Mouse (Mus musculus): ENCODE data around the gene Ifi35. TPM values are rescaled to one million over a fixed set of nuclear protein-coding genes. Genes with fewer than 3 reads are reported as not detected.

Ifi35 gene
- total RNA-seq, 2 experiments from 2014 or later = 7.0 to 7.2 TPM

DNA sequence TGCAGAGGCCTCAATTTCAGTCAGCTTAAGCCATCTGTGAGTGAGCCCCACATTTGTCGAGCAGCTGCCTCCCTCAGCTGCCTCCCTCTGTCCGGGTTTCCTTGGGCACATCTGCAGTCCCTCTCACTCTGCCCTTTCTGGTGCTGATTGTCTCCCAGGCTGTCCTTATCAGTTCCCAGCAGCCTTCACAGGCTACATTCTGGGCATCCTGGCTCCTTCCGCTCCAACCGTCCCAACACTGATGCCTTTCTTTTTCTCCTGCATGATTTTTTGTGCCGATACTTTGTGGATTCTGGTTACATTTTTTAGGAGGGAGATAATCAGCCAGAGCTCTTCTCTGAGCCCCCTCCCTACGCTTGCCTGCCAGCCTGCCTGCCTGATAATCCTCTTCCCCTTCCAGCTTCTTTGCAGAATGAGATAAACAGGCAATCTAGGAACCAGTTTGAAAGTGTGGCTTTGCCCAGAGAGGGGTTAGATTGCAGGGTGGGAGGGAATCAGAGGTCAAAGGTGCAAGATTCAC is 37.4 kb downstream of the Ifi35 start:
- intact Hi-C loops (cut with DNase I; ENCODE audit: low total_unique reads) = no loop called here
- DNase-seq = no peak

DNA sequence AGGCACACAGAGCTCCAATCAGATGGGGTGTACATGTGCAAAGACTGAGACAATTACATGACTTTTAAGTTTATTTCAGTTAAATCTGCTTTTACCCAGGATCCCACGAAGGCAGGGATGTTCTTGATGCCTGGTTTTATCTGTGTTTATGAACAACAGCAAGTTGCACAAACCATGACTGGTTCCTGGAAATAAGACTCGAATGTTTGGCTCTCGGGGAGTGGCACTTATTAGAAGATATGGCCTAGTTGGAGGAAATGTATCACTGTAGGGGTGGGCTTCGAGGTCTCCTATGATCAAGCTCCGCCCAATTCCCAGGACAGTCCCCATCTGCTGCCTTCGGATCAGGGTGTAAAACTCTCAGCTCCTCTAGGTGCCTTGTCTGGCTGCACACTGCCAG is 37.9 kb downstream of the Ifi35 start:
- intact Hi-C loops (cut with DNase I; ENCODE audit: low total_unique reads) = no loop called here
- no peak for DNase-seq

DNA sequence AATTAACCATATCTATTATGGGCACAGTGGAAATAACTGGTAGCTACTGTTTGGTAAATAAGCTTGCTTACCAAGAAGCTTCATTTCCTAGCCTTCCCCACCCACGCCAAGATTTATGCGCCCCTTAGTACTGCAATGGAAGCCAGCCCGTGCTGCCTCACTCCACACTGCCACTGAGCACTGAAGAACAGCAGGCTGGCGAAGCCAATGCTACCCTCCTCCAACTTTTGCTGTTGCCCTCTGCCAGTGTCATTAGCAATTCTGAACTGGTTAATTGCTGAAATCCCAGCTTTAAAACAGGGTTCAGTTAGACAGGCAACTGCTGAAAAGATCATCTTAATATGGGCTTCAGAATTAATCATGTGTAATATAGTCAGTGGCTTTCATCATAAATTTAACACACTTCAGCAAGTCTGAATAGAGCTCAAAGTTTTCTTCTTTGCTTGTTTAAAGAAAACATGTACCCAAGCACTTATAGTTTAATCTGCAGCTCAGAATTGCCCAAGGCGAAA is 58.1 kb downstream of the Ifi35 start:
- intact Hi-C loops (cut with DNase I; ENCODE audit: low total_unique reads) = no loop called here
- no peak for DNase-seq

DNA sequence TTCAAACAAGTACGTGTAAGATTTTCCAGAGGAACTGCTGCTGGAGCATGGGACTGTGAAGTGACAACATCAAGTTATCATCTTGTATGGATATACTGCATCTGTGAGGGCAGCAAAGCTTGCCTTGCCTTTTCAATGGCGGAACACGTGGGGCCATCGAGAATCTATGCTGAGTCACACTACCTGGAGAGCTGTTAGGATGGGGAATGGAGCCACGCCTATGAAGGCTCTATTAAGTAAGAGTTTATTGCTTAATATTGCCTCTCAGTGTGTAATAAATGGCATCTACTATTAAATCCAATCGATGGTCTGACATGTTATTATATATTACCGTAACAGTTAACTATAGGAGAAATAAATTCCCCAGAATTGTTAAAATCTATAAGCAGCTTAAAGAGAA is 58.9 kb downstream of the Ifi35 start:
- no peak for DNase-seq
- intact Hi-C loops (cut with DNase I; ENCODE audit: low total_unique reads) = no loop called here

Small RNAs within 50 kb of the gene (microRNA-seq; reads per million reads assigned to microRNA genes)
- 1.6 to 2.5 reads per million in 2 experiments for gene Mir6929

Other genes starting within 250 kb of the Ifi35 start
- gene Ezh1, start 221.9 kb upstream of the Ifi35 start, total RNA-seq (2021) = 10 to 100 TPM; 13.5 to 18.1 TPM
- 10 to 100 TPM; 69.8 to 97.1 TPM for gene Ramp2, start 202.4 kb upstream of the Ifi35 start, total RNA-seq (2021)
- gene Vps25, start 194.7 kb upstream of the Ifi35 start, total RNA-seq (2021) = 10 to 100 TPM; 38.1 to 39.0 TPM
- 1 to 10 TPM in 1 of 2 experiments, under 1 TPM in 1; 0.89 to 1.0 TPM for gene Wnk4, start 187.8 kb upstream of the Ifi35 start, total RNA-seq (2021)
- under 1 TPM; 0.13 to 0.21 TPM for gene Cntd1, start 169.4 kb upstream of the Ifi35 start, total RNA-seq (2021)
- 10 to 100 TPM; 70.0 to 73.4 TPM for gene Coa3, start 169.3 kb upstream of the Ifi35 start, total RNA-seq (2021)
- 10 to 100 TPM; 70.7 to 72.9 TPM for gene Becn1, start 146.1 kb upstream of the Ifi35 start, total RNA-seq (2021)
- gene Psme3, start 132.2 kb upstream of the Ifi35 start, total RNA-seq (2021) = 10 to 100 TPM; 60.9 to 61.2 TPM
- 1 to 10 TPM; 1.2 to 1.3 TPM for gene Aoc2, start 123.3 kb upstream of the Ifi35 start, total RNA-seq (2021)
- gene Aoc3, start 117.8 kb upstream of the Ifi35 start, total RNA-seq (2021) = 10 to 100 TPM; 20.7 to 21.7 TPM
- not detected for gene G6pc, start 80.8 kb upstream of the Ifi35 start, total RNA-seq (2021)
- gene Aarsd1, start 30.8 kb upstream of the Ifi35 start, total RNA-seq (2021) = 10 to 100 TPM; 16.4 to 17.4 TPM
- 1 to 10 TPM; 3.2 to 4.1 TPM for gene Gm27029, start 23.6 kb upstream of the Ifi35 start, total RNA-seq (2021)
- gene Rundc1, start 23.3 kb upstream of the Ifi35 start, total RNA-seq (2021) = 1 to 10 TPM; 6.4 to 7.2 TPM
- gene Ptges3l, start 23.1 kb upstream of the Ifi35 start, total RNA-seq (2021) = 100 to 1,000 TPM; 101 to 102 TPM
- 10 to 100 TPM; 50.3 to 61.5 TPM for gene Rpl27, start 6.1 kb upstream of the Ifi35 start, total RNA-seq (2021)
- 1 to 10 TPM; 4.0 to 4.8 TPM for gene Rnd2, start 16.6 kb downstream of the Ifi35 start, total RNA-seq (2021)
- gene Vat1, start 17.8 kb downstream of the Ifi35 start, total RNA-seq (2021) = 10 to 100 TPM; 27.1 to 33.6 TPM
- under 1 TPM; 0.89 to 0.92 TPM for gene Brca1, start 103.5 kb downstream of the Ifi35 start, total RNA-seq (2021)
- gene Nbr1, start 103.7 kb downstream of the Ifi35 start, total RNA-seq (2021) = 10 to 100 TPM; 66.3 to 69.0 TPM
- 1 to 10 TPM; 2.3 to 3.1 TPM for gene Tmem106a, start 133.8 kb downstream of the Ifi35 start, total RNA-seq (2021)
- not detected for gene Gm11634, start 150.8 kb downstream of the Ifi35 start, total RNA-seq (2021)
- gene Rdm1, start 178.8 kb downstream of the Ifi35 start, total RNA-seq (2021) = 10 to 100 TPM; 18.0 to 19.8 TPM
- gene Arl4d, start 217.1 kb downstream of the Ifi35 start, total RNA-seq (2021) = 10 to 100 TPM in 1 of 2 experiments, 1 to 10 TPM in 1; 7.1 to 10.7 TPM

Data from gastrocnemius, postnatal 14 days (tissue).